Mouse (Mus musculus) adrenal gland, postnatal 36 days (tissue): ENCODE measurements at regions not wholly inside any gene's neighbourhood (a gene's known extent, or its start where the extent isn't known, plus 50 kb on each side); places are given as distances from the start of the nearest gene placed in this dataset.

Source experiments
- DNase-seq, 2 experiments: peaks; one replicate each; pipeline ENCODE4 v3.0.0; 2021; ENCODE audit warnings: mixed read lengths in 1 of 2

DNA sequence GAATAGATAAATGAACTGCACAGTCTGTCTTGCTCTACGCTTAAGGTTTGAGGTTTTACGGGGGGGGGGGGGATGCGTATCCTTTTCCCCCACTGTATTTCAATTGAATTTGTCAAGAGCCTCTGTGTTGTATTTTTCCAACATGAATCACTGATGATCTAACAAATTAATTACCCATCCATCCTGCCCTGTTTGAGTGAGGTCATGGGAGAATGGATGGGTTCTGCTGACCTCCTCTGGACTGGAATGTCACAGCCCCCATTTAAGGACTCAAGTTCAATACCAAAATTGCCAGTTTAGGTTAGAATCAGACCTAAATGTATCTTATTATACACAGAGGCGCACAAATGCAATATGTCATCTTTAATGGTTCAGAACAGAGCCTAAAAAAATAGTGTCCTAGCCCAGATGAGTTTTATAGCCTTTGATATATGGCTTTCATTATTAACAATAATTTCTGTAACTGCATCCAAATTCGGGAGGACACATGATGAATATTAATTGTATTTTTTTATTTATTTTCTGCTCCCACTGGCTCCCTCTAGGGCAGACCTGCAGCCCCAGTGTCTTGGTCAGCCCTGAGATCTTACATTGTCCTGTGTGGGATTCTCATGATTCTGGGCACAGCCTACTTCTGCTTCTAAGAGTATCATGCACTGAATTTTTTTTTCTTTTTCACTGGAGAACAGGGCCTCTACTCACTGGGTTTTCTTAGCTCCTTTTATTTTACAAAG lies 288.2 kb upstream of the Zfp703 start:
- no peak for DNase-seq

DNA sequence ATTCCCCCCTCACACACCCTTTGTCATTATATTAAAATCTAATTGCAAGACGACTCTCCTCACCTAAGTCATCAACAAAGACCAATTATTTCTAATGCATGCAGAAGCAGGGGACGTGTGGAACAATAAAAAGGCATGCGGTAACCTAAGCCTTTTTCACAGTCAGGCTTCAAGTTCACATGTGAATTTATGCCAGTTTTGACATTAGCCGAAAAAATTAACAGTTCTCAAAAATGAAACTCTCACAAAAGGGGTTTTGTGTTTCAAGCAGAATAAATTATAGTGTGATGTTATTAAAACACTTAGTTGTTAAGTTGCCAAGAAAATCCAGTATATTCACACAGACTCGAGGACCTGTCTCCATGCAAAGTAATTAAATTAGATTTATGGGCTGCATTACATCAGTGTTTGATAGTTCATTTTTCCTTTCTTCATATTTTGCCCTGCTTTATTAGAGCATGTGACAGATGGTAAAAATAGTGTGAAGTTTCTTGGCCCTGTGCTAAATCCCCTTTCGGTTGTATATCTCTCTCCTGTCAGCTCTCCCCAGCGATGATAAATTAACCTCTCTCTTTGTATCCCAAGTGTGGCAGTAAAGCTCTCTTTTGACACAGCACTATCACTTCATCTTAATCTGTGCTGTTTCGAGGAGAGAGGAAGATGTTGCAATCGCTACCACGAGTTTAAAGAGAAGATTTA lies 287.5 kb upstream of the Zfp703 start:
- no peak for DNase-seq

DNA sequence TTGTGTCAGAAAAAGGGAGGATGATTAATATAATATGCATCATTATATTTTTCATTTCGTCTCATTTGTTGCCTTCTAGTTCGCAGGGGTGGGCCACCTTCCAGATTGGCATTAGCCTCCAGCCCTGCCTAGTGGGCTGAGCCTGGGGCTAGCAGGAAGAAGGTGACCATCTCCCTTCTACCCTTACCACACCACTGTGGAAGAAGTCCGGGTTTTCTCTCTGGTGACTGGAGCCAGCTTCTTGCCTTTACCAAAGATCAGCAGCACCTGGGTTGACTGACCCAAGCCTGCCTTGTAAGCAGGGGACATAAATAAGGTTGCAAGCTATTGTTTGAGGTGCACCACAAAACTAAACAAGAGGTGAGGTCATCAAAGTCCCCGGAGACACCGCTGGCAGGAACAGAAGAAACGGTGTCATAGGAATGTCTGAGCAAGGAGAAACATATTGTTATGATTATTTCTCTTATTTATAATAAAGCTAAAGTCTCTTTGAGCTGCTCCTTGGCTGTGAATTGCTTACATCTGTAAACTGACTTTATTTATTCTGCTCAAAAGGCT lies 286.9 kb upstream of the Zfp703 start:
- DNase-seq: peak in 1 of 2 experiments; percentile 6

DNA sequence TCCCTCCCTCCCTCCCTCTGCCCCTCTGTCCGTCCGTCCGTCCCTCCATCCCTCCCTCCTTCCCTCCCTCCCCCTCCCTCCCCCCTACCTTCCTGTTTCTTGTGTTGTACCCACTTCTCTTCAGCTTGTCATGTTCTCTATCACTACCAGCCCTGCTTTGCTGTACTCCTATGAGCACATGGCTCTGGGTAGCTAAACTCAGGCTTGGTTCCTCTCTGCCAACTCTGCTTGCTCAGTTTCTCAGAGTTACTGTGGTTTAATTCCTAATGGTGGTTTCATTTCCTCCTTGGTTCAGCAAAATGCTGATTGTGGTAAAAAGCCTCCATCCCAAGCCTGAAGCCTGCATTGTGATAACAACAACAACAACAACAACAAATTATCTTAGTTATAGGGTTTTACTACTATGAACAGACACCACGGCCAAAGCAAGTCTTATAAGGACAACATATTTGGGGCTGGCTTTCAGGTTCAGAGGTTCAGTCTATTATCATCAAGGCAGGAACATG lies 279.5 kb upstream of the Zfp703 start:
- no peak for DNase-seq

DNA sequence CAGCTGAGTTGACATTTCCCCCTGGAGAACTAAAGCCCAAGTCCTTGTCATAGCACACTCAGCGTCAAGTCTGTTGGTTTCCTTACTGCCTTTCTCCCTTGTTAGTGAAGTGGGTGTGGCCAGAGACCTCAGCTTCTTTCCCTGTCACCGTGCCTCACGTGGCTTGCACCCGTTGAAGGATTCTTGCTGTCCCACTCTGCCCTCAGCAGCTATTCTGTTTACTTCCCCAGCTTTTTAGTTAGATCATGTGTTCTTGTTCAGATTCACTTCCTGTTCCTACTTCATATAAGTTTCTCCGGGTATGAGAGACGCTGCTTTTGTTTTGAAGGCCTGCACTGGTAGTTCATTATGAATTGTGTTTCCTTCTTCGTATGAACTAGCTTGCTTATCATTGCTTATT lies 278.5 kb upstream of the Zfp703 start:
- no peak for DNase-seq

DNA sequence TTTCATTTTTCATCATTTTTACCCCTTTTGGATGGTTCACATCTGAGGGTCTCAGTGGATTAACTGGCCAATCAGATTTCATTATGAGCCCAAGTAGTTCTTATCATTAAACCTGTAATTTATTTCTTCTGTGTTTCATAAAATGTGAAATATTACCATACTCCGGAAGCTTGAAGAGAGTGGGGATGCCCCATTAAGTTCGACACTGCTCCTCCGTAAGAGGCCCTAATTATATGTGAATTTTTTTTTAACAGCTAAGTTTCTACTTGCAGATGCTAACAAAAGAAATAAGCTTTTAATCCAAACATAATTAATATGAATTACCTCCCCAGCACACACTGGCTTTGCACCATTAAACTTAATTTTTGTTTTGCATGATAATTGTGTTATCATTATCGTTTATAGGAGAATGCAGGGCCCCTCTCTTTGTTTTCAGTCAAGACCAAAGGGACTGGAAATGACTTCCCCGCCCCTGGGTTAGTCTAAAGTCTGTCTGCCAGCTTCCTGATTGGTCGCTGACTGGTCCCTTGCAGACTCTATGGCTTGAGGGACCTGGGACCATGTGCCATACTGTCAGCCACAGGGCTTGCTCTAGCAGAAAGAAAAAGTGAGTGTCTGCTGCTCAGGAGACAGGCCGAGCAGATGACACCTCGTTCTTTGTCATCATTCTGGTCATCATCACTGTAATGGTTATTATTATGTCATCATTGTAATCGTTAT lies 270.9 kb upstream of the Zfp703 start:
- no peak for DNase-seq

DNA sequence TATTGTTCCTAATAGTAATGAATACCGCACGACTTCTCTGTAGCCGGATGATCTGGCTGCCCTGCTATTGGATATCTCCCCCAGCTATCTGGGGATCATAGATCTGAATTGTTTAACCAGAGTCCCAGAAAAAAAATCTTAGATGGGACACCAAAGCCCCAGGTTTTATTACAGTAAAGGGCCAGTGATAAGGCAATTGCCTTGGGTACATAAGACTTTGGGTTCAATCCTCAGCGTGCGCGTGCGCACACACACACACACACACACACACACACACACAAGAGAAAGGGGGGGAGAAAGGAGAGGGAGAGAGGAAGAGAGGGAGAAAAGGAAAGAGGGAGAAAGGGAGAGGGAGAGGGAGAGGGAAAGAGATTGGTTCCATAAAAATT lies 270.4 kb upstream of the Zfp703 start:
- DNase-seq: no peak

DNA sequence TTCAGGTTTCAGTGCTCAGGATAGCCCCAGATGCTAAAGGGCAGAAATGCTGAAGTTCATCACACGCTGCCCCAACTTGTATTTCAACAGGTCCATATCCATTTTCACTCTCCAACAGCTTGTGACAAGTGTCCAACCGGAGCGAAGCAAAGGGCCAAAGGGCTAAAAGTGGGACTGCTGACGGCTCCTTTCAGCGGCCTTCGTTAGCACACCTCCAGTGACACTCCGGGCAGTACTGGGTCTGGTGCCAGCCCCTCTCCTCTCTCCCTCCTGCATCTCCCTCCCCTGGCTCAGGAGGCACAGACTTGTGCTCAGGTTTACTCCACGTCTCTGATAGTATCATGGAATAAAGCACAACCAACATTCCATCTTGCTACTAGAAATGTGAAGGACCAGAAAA lies 263.3 kb upstream of the Zfp703 start:
- DNase-seq: no peak

DNA sequence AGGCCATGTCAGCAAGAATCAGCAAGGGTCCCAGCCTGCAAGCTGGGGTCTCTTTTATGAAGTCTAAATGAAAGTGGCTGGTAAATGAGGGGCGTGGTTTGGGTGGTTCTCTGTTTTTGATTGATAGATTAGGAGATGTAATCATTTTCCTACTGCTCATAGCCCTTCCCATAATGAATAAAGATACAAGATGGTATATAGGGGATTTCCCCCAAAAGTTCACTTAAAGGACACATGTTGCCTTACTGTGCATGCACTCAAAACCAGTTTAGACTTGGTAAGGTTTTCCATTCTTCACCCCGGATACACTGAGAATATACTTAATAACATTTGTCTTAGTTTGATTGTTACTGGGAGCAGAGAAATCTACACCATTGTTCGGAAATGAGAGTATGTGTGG lies 262.4 kb upstream of the Zfp703 start:
- no peak for DNase-seq

DNA sequence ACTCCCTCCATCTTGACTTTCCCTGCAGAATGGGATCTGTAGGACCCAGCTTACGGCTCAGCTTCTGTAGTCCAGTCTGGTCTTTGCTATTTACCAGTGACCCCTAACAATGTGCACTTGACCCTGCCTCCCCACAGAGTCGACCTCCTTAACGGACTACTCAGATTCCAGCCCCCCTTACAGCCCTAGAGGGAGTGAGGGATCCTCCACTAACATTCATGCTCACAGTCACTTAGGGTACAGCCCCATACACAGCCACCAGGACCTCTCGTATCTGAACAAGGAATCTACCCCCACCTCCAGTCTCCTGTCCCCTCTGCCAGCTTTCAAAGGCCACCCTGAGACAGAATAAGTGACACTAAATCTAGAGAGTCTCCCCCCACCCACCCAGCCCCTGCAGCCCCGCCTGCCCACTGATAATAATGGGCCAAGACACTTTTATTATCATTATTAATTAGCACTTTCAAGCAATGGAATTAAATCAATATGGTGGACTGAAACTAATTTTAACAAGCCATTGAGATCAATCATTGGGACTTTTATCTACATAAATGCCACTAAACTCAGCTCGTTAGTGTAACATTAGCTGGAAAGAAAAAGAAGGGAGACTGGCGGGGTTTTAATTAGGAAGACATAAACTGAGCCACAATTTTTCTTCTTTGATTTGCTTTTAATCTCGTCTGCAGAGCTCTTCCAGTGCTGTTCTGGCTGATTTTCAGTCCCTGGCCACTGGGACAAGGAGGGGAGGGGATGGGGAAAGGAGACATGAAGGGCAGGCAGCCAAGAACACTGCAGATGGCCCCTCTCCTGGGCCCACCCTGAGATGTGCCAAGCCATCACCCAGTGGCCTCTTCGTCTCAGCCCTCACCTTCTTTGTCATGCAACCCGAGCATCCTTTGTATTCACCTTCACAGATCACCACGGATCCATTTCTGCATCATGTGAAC lies 258.4 kb upstream of the Zfp703 start:
- no peak for DNase-seq

DNA sequence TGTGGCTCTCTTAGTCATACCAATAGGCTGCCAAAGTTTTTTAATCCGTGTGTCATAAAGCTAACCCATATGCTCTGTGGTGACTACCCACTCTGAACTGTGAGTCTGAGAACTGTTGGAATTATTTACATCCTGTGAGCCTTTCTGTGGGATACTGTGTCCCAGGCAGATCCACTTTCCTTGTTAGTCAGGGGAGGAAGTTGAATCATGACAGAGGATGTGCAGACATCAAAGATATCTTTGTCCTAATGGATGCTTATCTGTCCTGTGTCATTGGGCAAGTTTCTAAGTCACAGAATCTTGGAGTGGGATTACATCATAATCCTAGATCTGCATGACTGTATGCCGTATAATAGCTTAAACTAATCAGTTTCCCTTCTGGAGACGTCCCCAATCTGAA lies 254.4 kb upstream of the Zfp703 start:
- no peak for DNase-seq

DNA sequence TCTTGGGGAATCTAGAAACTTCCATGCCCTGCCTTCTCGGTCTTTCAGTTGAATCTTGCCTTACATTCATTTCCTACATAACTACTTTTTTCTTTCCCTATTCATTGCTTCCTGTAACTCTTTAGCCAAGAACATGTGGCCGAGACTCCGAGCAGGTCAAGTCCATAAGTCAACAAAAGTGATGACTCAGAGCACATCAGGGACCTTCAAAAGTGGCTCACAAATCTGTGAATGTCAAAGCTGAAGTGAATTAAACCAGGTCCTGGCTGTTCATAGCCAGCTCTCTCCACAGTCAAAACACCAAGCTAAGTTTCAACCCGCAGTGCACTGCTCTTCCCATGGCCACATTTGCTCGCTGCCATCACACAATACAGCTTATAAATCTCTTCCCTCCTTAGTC lies 252.5 kb upstream of the Zfp703 start:
- peak; percentile 48 to 50 for DNase-seq

DNA sequence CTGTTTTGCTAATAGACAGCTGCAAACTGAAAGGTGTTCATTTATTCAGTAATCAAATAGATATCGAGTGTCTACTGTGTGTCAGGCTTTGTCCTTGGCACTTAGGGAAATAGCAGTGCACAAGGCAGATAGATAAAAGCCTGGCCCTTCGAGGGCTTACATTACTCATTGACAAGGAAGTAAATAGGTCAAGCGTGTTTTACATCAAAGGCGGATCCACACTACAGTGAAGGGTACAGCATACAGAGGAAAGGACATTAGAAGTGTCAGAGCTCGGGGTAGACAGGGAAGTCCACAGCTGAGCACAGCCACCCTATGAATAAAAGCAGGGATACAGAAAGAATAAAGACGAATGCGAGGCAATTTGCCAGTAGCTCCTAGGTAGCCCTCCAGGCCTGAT lies 251.6 kb upstream of the Zfp703 start:
- DNase-seq: no peak

DNA sequence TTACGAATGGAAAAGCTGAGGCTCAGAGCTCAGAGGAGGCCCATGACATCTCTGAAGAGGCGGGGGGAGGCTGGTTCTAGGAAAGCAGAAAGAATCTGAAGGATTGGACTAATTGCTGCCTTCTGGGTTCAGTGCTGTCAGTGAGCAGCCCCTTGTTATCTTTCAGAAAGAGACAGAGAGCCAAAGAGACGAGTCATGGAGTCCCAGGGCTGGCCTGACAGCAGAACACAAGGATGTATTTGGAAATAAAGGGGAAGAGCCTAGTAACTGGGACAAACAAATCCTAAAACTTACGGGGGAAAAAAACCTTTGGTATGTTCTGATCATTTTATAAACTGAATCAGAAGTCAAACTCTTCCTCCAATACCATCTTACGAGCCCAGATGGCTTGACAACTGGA lies 247.8 kb upstream of the Zfp703 start:
- DNase-seq: no peak

DNA sequence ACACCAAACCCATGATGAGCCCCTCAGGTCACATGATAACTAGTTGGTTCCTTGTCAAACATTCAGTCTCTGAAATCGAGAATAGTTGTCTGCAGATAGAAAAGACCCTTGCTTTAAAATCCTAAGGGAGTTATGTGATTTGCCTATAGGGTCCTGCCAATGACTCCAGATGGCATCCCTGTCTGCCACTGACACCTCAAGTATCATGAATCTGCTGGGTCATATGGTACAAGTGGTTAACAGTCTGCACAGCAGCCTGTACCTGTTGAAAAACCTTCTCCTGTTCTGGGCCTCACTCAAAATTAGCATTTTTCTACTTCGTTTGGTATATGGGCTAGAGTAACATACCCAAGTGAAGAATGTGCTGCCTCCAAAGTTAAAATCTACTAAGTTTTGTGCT lies 246.0 kb upstream of the Zfp703 start:
- no peak for DNase-seq

DNA sequence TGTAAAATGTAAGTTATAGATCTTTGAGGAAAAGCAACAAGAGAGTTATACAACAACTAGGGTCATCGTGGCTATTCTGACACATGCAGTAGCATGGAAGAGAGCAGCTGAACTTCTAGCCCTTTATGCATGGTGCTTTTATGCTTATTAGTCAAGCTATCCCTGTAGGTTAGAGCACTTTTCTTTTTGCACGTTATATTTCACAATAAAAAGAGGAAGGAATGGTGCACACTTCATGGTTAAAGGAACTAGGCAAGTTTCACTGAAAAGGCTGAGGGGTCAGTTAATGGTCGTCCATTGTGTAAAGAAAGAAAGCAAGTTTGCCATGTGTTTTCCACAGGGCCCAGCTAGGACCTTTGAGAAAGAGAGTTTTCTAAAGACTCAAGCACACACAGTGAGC lies 232.7 kb upstream of the Zfp703 start:
- DNase-seq: no peak

DNA sequence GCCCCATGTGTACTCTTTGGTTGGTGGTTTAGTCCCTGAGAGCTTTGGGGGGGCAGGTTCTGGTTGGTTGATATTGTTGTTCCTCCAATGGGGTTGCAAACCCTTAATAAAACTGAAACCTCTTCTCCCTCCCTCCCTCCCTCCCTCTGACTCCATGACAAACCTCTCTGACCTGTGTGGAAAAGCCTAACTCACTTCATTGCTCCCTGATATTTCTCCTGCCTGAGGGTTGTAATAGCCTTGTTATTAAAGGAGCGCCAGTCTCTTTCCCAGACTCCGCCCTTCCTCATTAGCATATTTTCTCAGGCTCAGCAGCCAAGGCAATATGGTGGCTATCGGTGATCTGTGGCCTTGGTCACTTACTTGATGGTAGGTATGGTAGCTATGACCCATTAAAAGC lies 230.3 kb upstream of the Zfp703 start:
- no peak for DNase-seq

DNA sequence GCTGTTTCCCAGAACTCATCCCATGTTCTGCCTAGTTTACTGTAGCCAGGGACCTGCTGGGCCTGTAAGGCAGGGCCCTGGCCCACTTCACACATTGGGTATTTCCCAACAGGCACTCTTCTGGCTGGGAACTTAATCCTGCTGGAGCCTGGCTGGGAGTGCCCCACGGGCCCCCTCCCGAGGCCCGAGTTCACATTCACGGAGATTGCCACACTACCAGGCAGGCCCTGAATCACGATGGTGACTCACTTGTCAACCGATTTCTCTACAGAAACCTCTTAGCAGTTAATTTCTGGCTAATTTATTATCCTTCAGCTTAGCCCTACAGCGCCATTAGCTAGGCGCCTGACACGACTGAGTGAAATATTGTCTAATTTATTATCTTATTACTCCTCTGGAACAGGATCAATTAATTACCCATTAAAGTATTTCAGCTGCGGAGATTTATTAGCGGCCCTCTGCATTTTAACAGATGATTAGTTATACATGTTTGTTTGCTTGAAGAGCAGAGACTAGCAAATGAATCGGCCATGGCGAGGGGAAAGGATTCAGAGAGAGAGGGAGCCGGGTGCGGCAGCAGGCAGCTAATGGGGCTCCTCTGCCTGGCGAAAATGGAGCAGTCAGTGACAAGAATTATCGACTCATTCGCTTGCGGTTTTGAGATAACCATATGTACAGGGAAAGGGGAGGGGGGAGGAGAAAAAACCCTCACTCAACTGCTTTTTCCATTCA lies 229.7 kb upstream of the Zfp703 start:
- peak; percentile 73 to 79 for DNase-seq

DNA sequence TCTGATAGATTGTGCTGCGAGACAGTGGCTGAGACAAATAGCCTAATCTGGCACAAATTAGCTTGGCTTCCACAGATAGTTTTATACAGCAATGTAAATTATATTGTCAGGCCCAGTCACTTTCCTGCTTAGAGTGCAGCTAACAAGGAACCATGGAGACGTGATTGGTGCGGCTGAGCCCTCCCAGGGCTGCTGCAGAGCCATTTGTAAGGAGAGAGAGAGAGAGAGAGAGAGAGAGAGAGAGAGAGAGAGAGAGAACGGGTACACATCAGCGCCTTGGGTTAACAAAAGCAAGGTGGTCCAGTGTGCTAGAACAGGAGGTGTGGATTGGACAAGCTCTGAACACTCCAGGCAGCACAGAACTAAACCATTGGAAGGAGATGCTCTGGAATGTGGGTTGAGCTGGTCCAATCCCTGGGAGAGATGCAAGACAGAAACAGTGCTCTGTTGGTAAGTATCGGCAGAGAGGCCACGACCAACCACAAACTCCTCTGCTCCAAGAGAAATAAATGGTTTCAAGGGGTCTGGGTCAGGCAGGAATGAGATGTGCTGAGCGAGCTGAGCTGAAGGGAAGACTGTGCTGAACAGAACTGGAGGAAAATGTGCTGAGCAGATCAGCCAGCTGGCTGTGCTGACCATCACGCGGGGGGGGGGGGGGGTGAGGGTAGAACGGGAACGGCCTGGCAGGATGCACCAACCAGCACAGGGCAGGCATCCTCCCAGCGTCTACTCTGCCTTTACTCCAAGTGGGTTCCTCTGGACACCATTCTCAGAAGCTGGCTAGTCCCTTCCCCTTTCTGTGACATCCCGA lies 228.8 kb upstream of the Zfp703 start:
- DNase-seq: no peak

DNA sequence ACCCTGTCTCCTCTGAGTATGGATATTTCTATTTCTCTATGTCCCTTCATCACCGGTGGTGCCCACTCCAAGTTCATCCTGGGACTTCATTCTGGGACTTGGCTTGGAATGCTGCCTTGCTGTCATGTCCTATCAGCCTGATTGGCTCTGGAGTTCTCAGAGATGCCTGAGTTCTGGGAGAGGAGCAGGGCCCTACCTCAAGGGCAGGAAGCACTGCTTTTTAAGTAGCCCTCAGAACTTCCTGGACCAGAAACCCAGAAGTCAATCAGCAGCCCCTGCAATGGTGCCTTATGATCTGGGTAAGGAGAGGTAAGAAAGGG lies 228.2 kb upstream of the Zfp703 start:
- no peak for DNase-seq
